Mouse (Mus musculus): ENCODE measurements around the gene Hibch.

- TF ChIP-seq CTCF (IDR thresholded peaks at IDR 0.05; ENCODE audit: insufficient read depth, low read depth, low read length): no peak
- no peak for TF ChIP-seq POLR2A (IDR thresholded peaks at IDR 0.05; ENCODE audit: insufficient read depth, low read depth, low read length)
Observed at GRCm38 (mm10) chr1:52844354-52844753, 375 bp upstream of the Hibch start.

Measured in olfactory bulb, adult 2 months (tissue).